Mouse (Mus musculus): ENCODE data around the gene Gm10799. TPM values are rescaled to one million over a fixed set of nuclear protein-coding genes. Genes with fewer than 3 reads are reported as not detected.
"Not testable (repeated sequence)": the region's sequence is repeated elsewhere in the genome, so short reads cannot be mapped to it uniquely, and the experiment has no call there.

Gm10799 gene
- total RNA-seq (2015), result not detected in 2 replicates
- not detected in 2 replicates for total RNA-seq (2017)

GRCm38 (mm10) chr2:104068450-104068849 is at the start of gene Gm10799:
Gene Gm10799 (minus strand): TSS chr2:104068550.
- not testable (repeated sequence) for ATAC-seq (replicated peaks; ENCODE audit: poor library complexity)

- ATAC-seq (replicated peaks; ENCODE audit: poor library complexity), result peak; percentile 77
These were observed 48.8 kb upstream of the Gm10799 start for GRCm38 (mm10) chr2:104117173-104117572.

GRCm38 (mm10) chr2:104114898-104115297 is 46.5 kb upstream of the Gm10799 start:
- no peak for ATAC-seq (replicated peaks; ENCODE audit: poor library complexity)

GRCm38 (mm10) chr2:104113563-104113962 is 45.2 kb upstream of the Gm10799 start:
- not testable (repeated sequence) for ATAC-seq (replicated peaks; ENCODE audit: poor library complexity)

GRCm38 (mm10) chr2:104111170-104111797 is 42.9 kb upstream of the Gm10799 start:
- ATAC-seq (replicated peaks; ENCODE audit: poor library complexity), result not testable (repeated sequence)

GRCm38 (mm10) chr2:104110031-104110430 is 41.7 kb upstream of the Gm10799 start:
- no peak for ATAC-seq (replicated peaks; ENCODE audit: poor library complexity)

- ATAC-seq (replicated peaks; ENCODE audit: poor library complexity), result no peak
These were observed 41.2 kb upstream of the Gm10799 start for GRCm38 (mm10) chr2:104109528-104109927.

GRCm38 (mm10) chr2:104109021-104109420 is 40.7 kb upstream of the Gm10799 start:
- not testable (repeated sequence) for ATAC-seq (replicated peaks; ENCODE audit: poor library complexity)

GRCm38 (mm10) chr2:104104800-104105199 is 36.5 kb upstream of the Gm10799 start:
- ATAC-seq (replicated peaks; ENCODE audit: poor library complexity), result no peak

- ATAC-seq (replicated peaks; ENCODE audit: poor library complexity), result 0 out of 2 replicates have a peak, but pooled peaks have one; percentile 9
These were observed 31.6 kb upstream of the Gm10799 start for GRCm38 (mm10) chr2:104099946-104100345.

- ATAC-seq (replicated peaks; ENCODE audit: poor library complexity), result no peak
These were observed 30.9 kb upstream of the Gm10799 start for GRCm38 (mm10) chr2:104099231-104099585.

GRCm38 (mm10) chr2:104098529-104099230 is 30.3 kb upstream of the Gm10799 start:
- ATAC-seq (replicated peaks; ENCODE audit: poor library complexity), result peak; percentile 88

GRCm38 (mm10) chr2:104097396-104097795 is 29.0 kb upstream of the Gm10799 start:
- ATAC-seq (replicated peaks; ENCODE audit: poor library complexity), result not testable (repeated sequence)

- ATAC-seq (replicated peaks; ENCODE audit: poor library complexity), result not testable (repeated sequence)
These were observed 28.4 kb upstream of the Gm10799 start for GRCm38 (mm10) chr2:104096796-104097195.

GRCm38 (mm10) chr2:104096256-104096655 is 27.9 kb upstream of the Gm10799 start:
- no peak for ATAC-seq (replicated peaks; ENCODE audit: poor library complexity)

- peak; percentile 79 for ATAC-seq (replicated peaks; ENCODE audit: poor library complexity)
These were observed 27.4 kb upstream of the Gm10799 start, which contains the start of gene Cd59a for GRCm38 (mm10) chr2:104095741-104096213. Gene Cd59a (plus strand): TSS chr2:104095801.

GRCm38 (mm10) chr2:104093305-104093704 is 25.0 kb upstream of the Gm10799 start:
- ATAC-seq (replicated peaks; ENCODE audit: poor library complexity), result no peak

- ATAC-seq (replicated peaks; ENCODE audit: poor library complexity), result peak; percentile 94
These were observed 19.2 kb upstream of the Gm10799 start for GRCm38 (mm10) chr2:104087562-104087961.

- ATAC-seq (replicated peaks; ENCODE audit: poor library complexity), result not testable (repeated sequence)
These were observed 15.7 kb upstream of the Gm10799 start for GRCm38 (mm10) chr2:104084027-104084426.

GRCm38 (mm10) chr2:104082474-104082873 is 14.1 kb upstream of the Gm10799 start:
- no peak for ATAC-seq (replicated peaks; ENCODE audit: poor library complexity)

GRCm38 (mm10) chr2:104081436-104082050 is 13.2 kb upstream of the Gm10799 start:
- not testable (repeated sequence) for ATAC-seq (replicated peaks; ENCODE audit: poor library complexity)

GRCm38 (mm10) chr2:104078285-104078684 is 9.9 kb upstream of the Gm10799 start:
- ATAC-seq (replicated peaks; ENCODE audit: poor library complexity), result peak; percentile 99
